Mouse (Mus musculus) CD4-positive, CD25-positive, alpha-beta regulatory T cell, adult 2 months (primary cell): ENCODE measurements at regions not wholly inside any gene's neighbourhood (a gene's known extent, or its start where the extent isn't known, plus 50 kb on each side); places are given as distances from the start of the nearest gene placed in this dataset.

ENCODE experiments used
- DNase-seq: peaks from one replicate; pipeline ENCODE4 v3.0.0-alpha.2; 2012; ENCODE audit warnings: low read depth, low spot score

DNA sequence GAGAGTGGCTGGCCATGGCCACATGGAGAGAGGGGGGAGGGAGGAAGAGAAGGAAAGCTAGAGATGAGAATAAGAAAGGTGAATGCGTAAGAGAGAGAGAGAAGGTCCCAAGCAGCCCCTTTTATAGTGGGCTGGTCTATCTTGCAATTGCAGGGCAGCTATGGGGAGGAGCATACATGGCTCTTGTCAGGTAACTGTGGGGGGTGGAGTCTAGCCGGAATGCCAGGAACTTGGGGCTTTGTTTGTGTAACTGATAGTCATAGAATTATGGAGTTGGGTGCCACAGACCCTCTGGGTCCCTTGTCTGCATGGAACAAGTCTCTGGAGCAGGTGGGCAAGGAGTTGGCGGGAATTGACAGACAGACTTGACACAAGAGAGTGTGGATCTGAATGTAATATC lies 2151.8 kb downstream of the 4930444P10Rik start:
- DNase-seq, result no peak

DNA sequence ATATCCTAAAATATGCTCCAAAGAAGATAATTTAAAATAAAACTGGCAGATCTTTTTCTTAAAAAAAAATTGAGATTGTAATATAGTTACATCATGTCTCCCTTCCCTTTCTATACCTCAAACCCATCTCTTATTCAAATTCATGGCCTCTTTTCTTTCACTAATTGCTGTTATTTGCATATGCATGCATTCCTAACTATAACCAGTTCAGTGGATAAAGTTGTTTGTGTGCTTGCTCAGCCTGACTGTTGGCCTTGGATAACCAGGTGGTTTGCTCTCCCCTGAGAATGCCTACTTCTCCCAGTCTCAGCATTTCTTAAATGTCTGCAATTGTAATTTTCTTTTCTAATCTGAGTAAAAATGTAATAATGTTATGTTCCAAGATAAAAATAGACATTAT lies 2154.8 kb downstream of the 4930444P10Rik start:
- DNase-seq, result no peak

DNA sequence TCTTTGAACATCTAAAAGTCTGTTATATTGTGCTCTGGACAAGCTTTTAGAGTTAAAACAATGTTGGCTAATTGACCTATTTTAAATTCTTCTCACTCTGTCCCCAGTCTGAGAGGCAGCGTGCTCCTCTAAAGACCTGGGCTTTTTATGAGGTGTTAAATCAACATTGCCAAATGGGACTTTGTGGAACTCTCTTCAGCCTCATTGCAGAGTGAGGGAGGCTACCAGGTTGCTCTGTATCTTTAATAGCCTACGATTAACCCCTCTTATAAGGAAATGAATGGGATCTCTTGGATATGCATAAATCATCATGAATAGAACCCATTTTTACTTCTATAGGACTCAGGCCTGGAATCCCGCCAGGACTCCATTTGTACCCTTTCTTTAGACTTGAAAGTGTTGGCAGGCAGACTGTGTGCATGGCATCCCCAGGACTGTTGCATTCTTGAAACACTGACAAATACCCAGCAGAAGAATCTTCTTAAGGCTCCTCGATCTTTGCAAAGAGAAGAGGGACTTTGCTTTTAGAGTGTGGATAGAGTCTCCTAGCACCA lies 2157.1 kb downstream of the 4930444P10Rik start:
- DNase-seq, result no peak

DNA sequence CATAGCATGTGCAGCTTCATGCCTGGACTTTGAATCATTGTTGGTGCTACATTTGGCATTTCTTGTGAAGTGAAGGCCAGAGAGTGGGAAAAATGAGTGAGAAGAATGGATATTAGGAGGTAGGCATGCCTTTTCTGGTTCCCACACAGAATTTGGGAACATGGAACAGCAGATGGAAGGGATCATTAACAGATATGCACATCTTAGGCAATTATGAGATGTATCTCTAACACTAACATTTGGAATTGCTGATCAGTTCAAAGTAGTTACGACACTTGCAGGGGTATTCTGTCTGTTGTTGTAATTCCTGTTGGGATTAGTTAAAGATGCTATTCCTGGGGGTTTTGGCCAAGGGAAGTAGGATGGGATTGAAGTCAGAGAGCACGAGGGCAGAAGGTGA lies 2164.4 kb downstream of the 4930444P10Rik start:
- DNase-seq, result no peak

DNA sequence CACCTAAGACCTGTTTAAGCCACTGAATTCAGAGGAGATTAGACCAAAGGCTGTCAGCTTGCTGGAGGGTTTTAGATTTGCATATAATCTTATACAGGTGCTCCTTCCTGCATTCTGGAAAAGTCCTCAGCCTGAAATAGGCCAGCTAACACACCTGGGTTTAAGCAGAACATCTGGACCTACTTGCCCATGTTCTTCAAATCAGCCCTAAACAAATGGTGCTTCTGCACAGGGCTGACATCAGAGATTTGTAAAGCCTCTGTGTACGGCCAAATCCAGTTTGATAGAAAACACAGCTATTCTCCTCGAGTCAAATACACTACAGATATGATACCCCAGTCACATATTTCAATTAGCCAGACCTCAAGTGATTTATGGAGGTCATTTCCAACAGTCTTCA lies 2165.2 kb downstream of the 4930444P10Rik start:
- no peak for DNase-seq

DNA sequence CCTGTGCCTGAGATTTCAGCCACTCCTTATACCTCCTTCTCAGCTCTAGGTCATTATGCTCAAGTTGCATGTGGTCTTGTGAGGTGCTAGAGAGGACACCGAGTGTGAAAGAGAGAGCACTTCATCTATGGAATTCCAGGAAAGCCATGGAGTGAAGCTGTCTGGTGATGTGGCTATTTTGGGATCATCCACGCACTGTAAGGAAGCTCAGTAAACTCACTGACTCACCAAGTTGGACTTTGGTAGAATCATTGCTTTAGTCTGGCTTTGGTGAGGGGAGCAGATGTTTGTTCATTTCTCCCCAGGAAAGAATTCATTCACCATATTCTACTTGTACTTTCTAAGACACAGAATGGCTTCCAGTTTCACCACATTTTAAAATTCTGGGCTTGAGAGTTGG lies 2167.1 kb downstream of the 4930444P10Rik start:
- no peak for DNase-seq

DNA sequence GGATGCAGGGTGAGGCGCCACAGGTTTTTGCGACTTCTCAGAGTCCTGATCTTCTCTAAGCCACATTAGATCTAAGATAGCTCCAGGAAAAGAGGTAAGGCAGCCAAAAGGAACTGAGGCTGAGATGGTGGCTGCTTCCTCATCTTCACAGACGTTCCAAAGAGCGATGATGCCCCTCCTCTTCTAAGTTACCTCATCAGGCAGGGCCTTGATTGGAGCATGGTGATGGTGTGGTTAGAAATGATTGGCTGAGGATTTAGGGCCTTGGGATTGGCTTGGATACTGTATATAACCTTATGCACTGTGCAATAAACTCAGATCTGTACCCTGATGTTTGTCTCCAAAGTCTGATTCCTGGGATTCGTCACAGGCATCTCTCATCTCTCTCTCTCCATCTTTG lies 2177.9 kb downstream of the 4930444P10Rik start:
- DNase-seq, result no peak

DNA sequence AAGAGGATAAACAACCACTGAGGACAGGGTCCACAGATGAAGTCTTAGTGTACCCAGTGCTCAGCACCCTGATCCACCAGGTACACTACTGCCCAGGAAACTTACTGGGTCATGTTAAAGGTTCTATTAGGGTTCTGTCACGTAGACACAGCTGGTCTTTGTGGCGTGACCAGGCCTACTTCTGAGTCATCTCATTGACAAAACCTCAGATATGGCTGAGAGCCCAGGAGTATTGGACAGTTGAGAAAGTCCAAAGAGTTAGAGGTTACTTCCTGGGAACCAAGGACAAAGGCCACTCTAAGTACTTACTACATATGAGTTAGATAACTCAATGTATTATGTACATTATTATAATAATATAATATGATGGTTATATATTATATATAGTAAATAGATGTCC lies 2214.0 kb downstream of the 4930444P10Rik start:
- no peak for DNase-seq

DNA sequence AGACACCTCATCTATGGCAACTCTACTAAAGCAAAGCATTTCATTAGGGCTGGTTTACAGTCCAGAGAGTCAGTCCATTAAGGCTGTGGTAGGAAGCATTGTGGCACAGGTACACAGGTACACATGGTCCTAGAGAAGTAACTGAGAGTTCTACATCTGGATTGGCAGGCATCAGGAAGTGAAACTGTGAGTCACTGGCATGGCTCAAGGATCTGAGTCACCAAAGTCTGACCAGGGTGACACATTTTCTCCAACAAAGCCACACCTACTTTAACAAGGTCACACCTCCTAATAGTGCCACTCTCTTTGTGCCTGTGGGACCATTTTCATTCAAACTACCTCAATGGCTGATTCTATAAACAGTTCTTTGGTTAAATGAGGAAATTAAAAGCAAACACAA lies 2219.2 kb downstream of the 4930444P10Rik start:
- no peak for DNase-seq

DNA sequence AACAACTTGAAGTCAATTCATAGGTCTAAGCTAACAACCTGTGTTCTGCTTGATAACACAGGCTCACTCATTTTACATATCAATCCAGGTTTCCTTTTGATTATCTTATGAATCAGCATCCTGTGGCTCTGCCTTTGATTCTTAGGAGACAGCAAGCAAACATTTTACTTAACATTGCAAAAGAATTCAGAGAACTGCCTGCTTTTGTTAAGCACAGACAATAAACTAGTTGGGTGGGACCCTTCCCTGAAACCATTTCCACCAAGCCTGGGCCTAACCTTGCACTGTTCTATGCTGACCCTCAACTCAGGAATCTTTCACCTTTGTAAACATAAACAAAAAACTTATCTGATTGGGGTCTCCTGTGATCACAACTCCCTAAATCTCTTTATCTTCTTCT lies 2220.6 kb downstream of the 4930444P10Rik start:
- no peak for DNase-seq

DNA sequence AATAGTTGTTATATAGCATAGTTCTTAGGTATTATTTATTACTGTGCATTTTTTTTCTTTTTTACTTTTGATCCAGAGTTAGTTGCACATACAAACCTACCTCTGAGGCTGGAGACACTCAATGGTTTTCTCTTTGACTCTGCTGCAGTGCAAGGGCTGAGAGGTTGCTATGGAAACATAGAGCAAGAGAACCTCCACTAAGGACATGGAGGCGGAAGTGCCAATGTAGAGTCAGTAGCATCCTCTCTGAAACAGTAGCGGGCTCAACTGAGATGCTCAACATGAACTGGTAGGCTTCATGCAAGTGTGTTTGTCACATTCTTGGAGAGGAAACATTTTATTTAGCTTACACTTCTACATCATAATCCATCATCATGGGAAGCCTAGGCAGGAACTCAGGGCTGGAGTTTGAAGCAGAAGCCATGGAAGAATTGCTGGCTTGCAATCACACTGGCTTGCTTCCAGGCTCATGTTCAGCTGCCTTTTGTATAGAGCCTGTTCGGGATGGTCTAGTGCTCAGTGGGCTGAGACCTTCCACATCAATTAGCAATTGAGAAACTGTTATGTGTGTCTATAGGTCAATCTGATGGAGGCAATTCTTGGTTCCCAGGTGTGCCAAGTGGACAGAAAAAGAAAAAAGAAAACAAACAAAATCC lies 2222.4 kb downstream of the 4930444P10Rik start:
- DNase-seq, result no peak

DNA sequence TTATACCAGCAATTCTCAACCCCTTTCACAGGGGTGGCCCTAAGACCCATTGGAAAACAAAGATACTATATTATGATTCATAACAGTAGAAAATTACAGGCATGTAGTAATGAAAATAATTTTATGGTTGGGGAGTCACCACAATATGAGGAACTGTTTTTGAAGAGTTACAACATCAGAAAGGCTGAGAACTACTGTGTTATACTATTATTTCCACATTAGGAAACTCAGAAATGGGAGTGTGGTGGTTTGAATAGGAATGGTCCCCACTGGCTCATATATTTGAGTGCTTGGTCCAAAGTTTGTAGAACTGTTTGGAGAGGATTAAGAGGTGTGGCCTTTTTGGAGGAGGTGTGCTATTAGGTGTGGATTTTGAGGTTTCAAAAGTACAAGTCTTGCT lies 2227.4 kb downstream of the 4930444P10Rik start:
- no peak for DNase-seq

DNA sequence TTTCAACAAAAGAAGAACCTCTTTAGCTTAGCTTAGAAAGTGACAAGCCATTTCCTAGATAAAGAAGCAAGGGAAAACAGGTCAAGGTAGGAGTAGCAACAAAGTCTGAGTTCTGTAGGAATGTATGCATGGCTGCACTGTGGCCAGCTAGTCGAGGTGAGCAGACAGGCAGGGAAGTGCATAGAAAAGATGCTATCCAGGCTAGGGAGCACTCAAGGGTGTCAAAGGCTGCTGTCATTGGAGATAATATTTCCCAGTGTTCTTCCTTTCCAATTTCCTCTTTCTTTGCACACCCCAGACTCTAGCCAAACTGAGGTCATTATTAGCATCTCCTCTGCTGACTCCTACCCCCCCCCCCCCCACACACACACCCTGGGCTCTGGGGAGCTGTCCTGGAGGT lies 2229.4 kb downstream of the 4930444P10Rik start:
- no peak for DNase-seq

DNA sequence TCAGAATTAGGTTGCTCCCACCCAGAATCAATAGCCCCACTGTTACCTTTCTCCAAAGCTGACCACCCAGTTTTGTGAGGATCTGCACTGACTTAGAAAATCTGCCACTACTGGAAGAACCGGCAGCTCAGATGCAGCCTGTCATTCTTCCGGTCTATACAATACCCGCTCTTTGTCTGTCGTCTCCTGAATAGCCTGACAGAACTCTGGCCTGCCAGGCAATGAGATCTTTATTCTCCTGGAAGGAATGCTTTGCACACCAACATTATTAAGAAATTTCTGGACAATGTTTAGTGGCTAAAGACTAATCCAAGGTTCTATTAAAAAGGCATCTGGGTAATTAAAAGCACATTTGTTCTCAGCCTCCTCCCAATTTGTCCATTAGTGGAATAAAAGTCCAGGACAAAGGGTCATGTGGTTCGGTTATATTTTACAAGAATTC lies 2232.0 kb downstream of the 4930444P10Rik start:
- DNase-seq, result no peak

DNA sequence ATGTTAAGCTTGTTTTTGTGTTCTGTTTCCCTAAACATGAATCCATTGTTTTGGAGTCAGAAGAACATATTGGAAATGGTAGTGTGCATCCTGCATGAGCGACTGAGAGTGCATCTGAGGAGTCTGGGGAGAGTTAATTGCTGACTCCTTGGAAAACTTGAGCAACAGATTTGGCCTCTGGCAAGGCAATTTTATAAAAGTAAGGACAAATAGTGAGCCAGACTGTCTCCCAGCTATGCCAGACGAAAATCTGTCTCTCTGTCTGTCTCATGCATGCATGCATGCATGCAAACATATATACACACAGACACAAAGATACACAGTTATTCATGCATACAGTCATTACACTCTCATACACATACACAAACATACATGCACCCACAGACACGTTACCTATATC lies 2232.7 kb downstream of the 4930444P10Rik start:
- DNase-seq, result no peak

DNA sequence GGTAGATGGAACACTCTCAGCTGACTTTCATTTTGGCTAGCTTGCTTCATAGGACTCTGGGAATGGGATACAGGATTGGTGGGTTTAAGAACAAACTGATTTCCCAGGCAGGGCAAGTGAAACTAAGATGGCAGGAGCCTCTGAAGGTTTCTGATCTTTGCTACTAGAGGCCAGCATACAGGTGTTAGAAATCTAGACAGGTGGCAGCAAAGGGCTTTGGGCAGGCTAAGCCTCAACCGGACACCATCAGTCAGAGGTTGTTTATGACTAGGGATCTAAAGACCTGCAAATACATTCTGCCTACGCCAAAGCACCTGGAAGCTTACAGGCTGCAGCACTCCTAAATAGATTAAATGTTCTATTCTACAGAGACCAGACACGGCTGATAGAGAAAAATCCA lies 2233.4 kb downstream of the 4930444P10Rik start:
- DNase-seq, result no peak

DNA sequence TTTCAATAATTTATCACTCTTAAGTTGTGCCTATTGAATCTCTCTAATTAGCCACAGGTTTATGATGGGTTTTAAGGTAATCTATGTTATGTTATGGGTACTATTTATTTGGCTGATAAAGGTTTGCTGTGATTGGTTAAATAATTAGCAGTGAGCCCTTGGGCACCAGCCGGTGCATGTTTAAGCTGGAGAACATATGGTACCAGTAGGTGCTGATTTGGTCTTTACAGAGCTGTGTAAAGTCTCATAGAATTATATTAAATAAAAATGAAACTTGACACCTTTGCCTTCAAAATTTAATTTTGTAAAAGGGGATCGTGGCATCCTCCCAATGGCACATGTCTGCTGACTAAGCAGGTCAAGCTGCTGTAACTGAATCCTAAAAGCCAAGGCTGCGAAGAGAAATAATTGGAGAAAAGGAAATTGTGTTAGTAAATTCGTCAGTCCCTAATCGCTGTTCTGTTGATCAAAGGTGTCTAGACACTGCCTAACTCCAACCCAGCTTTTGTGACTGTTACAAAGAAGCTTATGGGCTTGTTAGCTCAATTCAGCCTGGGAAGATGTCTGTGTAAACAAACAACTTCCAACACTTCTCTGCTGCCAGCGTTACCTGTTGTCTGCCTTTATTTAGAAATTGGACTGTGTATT lies 2234.6 kb downstream of the 4930444P10Rik start:
- DNase-seq, result no peak

DNA sequence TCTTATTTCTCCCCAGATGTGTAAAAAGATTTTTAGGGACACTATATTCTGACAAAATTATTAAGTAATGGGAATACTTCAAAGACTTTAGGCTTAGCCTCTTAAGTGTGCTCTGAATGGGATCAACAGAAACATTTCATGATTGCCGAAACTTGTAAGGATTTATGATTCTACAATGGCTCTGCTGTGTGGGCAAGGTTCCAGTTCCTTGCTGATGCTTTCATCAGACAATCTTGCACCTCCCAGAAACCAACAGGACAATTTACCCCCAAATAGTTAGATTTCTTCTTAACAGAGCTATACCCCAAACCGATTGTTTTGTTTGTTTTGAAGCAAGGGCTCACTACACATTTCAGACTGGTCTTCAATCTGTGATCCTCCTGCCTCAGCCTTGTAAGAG lies 2236.1 kb downstream of the 4930444P10Rik start:
- DNase-seq, result no peak

DNA sequence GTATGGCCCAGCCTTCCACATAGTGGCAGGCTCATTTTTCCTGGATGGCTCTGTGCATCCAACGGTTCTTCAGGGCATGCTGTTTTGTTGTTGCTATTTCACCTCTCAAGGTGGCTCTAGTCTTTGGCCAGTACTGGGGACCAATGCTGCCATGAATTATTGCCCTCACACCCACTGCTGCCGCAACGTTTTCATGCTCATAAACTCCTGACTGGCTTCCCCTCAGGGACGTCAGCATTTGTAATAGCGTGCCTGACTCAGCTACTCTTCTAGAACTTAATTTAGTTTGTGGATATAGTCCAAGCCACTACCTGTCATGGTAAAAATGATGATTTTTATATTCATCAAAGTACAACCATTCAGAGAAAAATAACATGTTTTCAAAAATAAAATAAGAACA lies 2242.0 kb downstream of the 4930444P10Rik start:
- DNase-seq, result no peak

DNA sequence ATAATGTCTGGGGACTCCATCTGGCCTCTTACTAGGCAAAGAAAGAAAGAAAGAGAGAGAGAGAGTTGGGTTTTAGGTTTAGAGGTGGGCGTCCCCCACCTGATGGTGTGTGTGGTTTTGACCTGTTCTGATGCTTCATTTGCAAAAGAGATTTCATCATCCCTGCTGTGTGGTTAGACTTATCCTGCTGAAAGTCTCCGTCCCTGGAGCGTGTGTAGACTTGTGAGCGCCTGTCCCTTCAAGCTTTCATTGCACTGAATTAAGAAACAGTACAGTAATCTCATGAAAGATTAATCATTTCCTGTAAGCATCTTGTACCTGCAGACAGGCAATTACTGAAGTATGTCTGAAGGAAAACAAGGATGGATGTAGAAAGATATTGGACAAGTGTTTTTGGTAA lies 2244.1 kb downstream of the 4930444P10Rik start:
- DNase-seq, result no peak

DNA sequence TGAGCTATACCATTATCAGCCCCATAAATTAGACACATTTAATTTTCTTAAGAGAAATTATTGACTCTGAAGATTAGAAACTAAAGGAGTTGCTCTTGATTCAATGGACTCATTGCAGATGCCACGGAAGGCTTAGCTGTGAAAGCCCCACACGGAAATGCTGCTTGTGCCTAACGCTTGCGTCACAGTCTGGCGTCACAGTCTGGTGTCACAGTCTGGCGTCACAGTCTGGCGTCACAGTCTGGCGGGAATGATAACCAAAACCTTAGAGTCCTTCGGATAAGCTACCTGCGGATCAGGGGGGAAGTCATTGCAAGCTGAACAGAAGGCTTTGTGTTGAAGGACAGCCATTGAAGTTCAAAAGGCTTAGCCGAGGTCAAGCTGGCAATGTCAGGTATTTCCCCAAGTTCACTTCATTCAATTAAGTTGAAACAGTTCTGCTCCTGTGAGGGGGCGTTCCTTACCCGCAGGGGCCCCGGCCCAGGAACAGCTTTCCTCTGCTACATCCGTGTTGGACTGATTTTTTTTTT lies 2246.7 kb downstream of the 4930444P10Rik start:
- no peak for DNase-seq

DNA sequence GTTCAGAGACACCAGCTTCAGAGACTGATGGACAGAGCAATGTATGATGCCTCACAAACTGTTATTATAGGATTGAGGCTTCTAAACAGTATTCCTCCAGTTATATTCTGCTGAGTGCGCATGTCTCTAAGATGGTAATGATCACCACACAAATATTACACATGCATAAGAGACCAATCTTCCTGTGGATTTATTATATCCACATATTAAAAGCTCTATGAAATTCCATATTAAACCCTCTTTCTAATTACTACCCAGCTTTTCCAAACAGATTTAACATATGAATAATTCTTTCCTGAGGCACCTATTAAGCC lies 2252.9 kb downstream of the 4930444P10Rik start:
- no peak for DNase-seq

DNA sequence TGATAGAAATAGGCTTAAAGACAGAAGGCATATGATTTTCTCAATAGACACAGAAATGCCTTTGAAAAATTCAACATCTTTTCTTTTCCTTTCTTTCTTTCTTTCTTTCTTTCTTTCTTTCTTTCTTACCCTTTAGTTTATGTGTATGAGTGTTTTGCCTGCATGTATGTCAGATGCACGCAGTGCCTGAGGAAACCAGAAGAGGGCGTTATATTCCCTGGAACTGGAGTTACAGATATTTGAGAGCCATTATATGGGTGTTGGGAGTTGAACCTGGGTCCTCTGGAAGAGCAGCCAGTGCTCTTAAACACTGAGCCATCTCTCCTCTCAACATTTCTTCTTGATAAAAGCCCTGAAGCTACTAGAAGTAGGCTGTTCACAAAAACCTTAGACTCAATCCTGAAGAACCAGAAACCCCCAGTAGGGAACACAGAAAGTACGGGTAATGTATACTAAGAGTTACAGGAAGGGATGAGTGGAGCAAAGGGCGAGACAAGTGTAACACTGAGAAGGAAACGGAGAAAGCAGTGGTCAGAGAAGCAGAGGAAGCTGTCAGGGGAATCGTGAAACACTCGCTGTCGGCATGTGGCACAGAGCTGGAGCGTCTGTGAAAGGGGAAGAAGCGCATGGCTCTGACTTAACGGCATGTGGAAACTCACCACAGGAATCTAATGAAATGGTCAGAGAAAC lies 2253.4 kb downstream of the 4930444P10Rik start:
- DNase-seq, result no peak
